Mouse (Mus musculus): ENCODE measurements around the gene Tssk1. TPM values are rescaled to one million over a fixed set of nuclear protein-coding genes. Genes with fewer than 3 reads are reported as not detected.
A peak's percentile ranks its signal among the peaks of the same experiment; 100 is the strongest.

Gene Tssk1
- polyA plus RNA-seq, 1 experiment: not detected

GRCm38 (mm10) chr16:17938187-17938586 lies 44.2 kb downstream of the Tssk1 start:
- peaks cover 65% of the 10 kb centered on the region for H3K4me1 ChIP-seq
- peak overlapping the region; percentile 51 for H3K4me3 ChIP-seq (replicated peaks)
- TF ChIP-seq GATA1 (IDR thresholded peaks at IDR 0.05; ENCODE audit: borderline replicate concordance, low read length) (no peak), FLI1 (IDR thresholded peaks at IDR 0.05; ENCODE audit: low read length) (no peak)
- H3K27me3 ChIP-seq (replicated peaks): no peaks in the 10 kb centered on the region
- no peaks in the 10 kb centered on the region for H3K9me3 ChIP-seq
- H3K36me3 ChIP-seq (replicated peaks; ENCODE audit: low read length): no peaks in the 10 kb centered on the region

DNA sequence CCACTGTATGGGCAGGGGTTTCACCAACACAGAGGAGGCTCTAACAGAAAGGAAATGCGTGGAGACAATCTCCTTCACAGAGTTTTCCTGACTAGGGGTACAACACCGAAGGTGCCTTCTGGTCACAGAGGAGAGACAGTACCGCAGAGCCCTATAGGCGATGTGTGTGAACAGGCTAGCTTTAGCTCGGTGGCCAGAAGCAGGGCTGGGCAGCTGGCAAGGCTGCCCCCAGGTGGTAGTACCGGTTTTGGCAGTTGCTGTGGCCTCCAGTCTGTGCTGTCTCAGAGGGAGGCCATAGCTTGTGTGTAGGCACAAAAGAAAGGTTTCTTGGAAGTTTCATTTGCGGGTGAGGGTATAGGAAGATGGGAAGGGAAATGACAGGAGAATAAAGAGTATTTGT lies 44.8 kb downstream of the Tssk1 start:
- Histone ChIP-seq H3K9me3 (no peaks in the 10 kb centered on the region), H3K27me3 (replicated peaks) (no peaks in the 10 kb centered on the region), H3K4me1 (peaks cover 58% of the 10 kb centered on the region), H3K36me3 (replicated peaks; ENCODE audit: low read length) (no peaks in the 10 kb centered on the region), H3K4me3 (replicated peaks) (peak overlapping the region; percentile 67)
- no peak for TF ChIP-seq GATA1 (IDR thresholded peaks at IDR 0.05; ENCODE audit: borderline replicate concordance, low read length)
- no peak for TF ChIP-seq FLI1 (IDR thresholded peaks at IDR 0.05; ENCODE audit: low read length)

DNA sequence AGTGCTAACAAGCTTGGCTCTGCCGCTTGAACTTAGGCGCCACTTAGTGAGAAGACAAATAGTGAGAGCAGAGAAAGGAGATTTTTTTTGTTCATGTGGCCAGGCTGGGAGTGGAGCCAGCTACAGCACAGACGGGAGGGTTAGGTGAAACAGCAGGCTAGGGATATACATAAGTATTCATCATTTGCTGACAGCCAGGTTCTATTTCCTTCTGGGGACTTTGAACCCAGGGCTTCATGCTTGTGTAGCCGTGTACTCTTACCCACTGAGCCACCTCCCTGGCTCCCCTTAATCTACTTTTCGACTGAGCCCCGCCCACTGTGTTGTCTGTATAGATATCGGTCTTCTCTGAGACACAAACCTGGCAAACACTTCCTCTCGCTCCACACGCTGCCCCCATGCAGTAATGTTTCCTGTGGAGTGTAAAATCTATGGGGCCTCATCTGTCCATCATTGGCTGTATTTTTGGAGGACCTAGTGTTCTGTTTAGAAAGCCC lies 45.3 kb downstream of the Tssk1 start:
- peaks cover 54% of the 10 kb centered on the region for H3K4me1 ChIP-seq
- no peak for TF ChIP-seq GATA1 (IDR thresholded peaks at IDR 0.05; ENCODE audit: borderline replicate concordance, low read length)
- no peak for TF ChIP-seq FLI1 (IDR thresholded peaks at IDR 0.05; ENCODE audit: low read length)
- no peaks in the 10 kb centered on the region for H3K27me3 ChIP-seq (replicated peaks)
- H3K4me3 ChIP-seq (replicated peaks): peak overlapping the region; percentile 28
- H3K36me3 ChIP-seq (replicated peaks; ENCODE audit: low read length): no peaks in the 10 kb centered on the region
- no peaks in the 10 kb centered on the region for H3K9me3 ChIP-seq

DNA sequence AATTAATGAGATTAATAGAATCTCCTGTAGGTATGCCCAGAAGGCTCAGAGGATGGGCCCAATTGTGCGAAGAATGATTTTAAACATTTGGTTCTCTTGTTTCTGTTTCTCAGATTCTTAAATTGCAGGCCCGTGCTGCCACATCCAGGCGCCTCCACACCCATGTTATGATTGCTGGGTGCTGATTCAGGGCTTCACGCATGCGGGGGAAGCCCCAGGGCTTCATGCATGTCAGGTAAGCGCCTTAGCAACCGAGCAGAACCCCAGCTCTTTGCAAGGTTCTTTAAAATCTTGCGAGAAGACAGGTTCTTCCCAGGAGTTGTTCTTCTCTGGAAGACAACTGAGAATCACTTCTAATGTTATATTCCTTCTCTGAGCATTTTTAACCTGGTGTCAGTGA lies 49.4 kb downstream of the Tssk1 start:
- Histone ChIP-seq H3K4me1 (peaks cover 20% of the 10 kb centered on the region), H3K27me3 (replicated peaks) (peaks cover 17% of the 10 kb centered on the region), H3K36me3 (replicated peaks; ENCODE audit: low read length) (no peaks in the 10 kb centered on the region), H3K4me3 (replicated peaks) (no peak overlapping the region), H3K9me3 (0 out of 2 replicates have a peak, but pooled peaks cover 2% of the 10 kb centered on the region)
- no peak for TF ChIP-seq GATA1 (IDR thresholded peaks at IDR 0.05; ENCODE audit: borderline replicate concordance, low read length)
- TF ChIP-seq FLI1 (IDR thresholded peaks at IDR 0.05; ENCODE audit: low read length): no peak

DNA sequence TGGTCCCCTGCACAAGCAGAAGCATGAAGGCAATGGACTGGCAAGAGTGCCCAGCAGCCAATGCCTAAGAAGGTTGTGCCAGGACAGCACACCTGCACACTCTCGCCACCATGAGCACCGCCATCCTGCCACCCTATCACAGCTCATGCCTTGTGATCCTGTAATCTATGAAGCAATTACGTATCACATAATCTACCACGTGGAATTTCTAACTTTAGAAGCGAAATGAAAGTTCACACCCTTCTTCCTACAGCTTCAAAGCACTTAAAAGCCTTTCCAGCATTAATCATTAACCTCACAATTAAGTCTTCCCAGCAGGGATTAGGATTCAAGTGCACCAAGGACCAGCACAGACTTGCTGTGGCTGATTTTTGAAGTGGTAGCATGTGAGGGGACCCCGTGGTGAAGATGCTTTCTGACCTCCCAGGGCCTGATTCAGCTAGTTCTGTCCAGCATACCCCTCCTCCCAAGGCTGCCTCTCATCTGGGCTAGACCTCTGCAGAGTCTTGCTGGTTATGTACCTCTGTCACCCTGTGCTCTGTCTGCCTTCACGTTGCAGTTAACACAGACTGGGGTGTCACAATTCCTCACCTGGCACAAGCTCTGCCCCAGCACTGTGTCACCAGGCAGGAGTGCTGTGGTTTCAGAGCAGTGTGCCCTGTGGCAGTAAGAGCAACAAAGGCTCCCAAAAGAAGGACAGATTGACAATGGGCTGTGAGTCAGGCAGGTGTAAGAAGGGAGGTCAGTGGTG lies 51.2 kb downstream of the Tssk1 start:
- Histone ChIP-seq H3K4me1 (peaks cover 14% of the 10 kb centered on the region), H3K4me3 (replicated peaks) (peak overlapping the region; percentile 71), H3K36me3 (replicated peaks; ENCODE audit: low read length) (no peaks in the 10 kb centered on the region), H3K9me3 (0 out of 2 replicates have a peak, but pooled peaks cover 2% of the 10 kb centered on the region), H3K27me3 (replicated peaks) (peaks cover 20% of the 10 kb centered on the region)
- TF ChIP-seq FLI1 (IDR thresholded peaks at IDR 0.05; ENCODE audit: low read length): no peak
- no peak for TF ChIP-seq GATA1 (IDR thresholded peaks at IDR 0.05; ENCODE audit: borderline replicate concordance, low read length)

Other genes with a start within 250 kb of the Tssk1 start
- not detected in 2 replicates for gene Ccdc74a, start 247.8 kb upstream of the Tssk1 start, polyA plus RNA-seq (2012; ENCODE audit: insufficient read depth, low replicate concordance)
- gene Med15, start 161.3 kb upstream of the Tssk1 start, polyA plus RNA-seq (2012; ENCODE audit: insufficient read depth, low replicate concordance): 78.5 and 142 TPM in 2 replicates
- gene Klhl22, start 134.6 kb upstream of the Tssk1 start, polyA plus RNA-seq (2012; ENCODE audit: insufficient read depth, low replicate concordance): 0.65 and 4.0 TPM in 2 replicates
- gene Scarf2, start 96.9 kb upstream of the Tssk1 start, polyA plus RNA-seq (2012; ENCODE audit: insufficient read depth, low replicate concordance): 0.79 and 1.7 TPM in 2 replicates
- gene B830017H08Rik, start 61.1 kb upstream of the Tssk1 start, polyA plus RNA-seq (2012; ENCODE audit: insufficient read depth, low replicate concordance): 0.13 TPM in 1 of 2 replicates, not detected in the other
- 3.2 TPM in 1 of 2 replicates, not detected in the other for gene Car15, start 55.9 kb upstream of the Tssk1 start, polyA plus RNA-seq (2012; ENCODE audit: insufficient read depth, low replicate concordance)
- gene Gm20518, start 2.6 kb upstream of the Tssk1 start, polyA plus RNA-seq (2012; ENCODE audit: insufficient read depth, low replicate concordance): 0.35 TPM in 1 of 2 replicates, not detected in the other
- 6.8 and 8.4 TPM in 2 replicates for gene Dgcr2, start 4.3 kb downstream of the Tssk1 start, polyA plus RNA-seq (2012; ENCODE audit: insufficient read depth, low replicate concordance)
- not detected in 2 replicates for gene Tssk2, start 4.4 kb downstream of the Tssk1 start, polyA plus RNA-seq (2012; ENCODE audit: insufficient read depth, low replicate concordance)
- 21.8 and 24.0 TPM in 2 replicates for gene Ess2, start 17.1 kb downstream of the Tssk1 start, polyA plus RNA-seq (2012; ENCODE audit: insufficient read depth, low replicate concordance)
- gene Gsc2, start 20.8 kb downstream of the Tssk1 start, polyA plus RNA-seq (2012; ENCODE audit: insufficient read depth, low replicate concordance): not detected in 2 replicates
- 396 and 555 TPM in 2 replicates for gene Slc25a1, start 34.0 kb downstream of the Tssk1 start, polyA plus RNA-seq (2012; ENCODE audit: insufficient read depth, low replicate concordance)
- gene Vpreb2, start 86.2 kb downstream of the Tssk1 start, polyA plus RNA-seq (2012; ENCODE audit: insufficient read depth, low replicate concordance): not detected in 2 replicates
- gene Dgcr6, start 158.6 kb downstream of the Tssk1 start, polyA plus RNA-seq (2012; ENCODE audit: insufficient read depth, low replicate concordance): 17.8 and 20.5 TPM in 2 replicates
- 45.8 and 90.5 TPM in 2 replicates for gene Prodh, start 196.0 kb downstream of the Tssk1 start, polyA plus RNA-seq (2012; ENCODE audit: insufficient read depth, low replicate concordance)
- gene Rtn4r, start 233.4 kb downstream of the Tssk1 start, polyA plus RNA-seq (2012; ENCODE audit: insufficient read depth, low replicate concordance): 56.5 and 164 TPM in 2 replicates

All from megakaryocyte, embryonic 14.5 days (primary cell).